Mouse (Mus musculus) liver, embryonic 16.5 days (tissue): Measurements from ENCODE around the gene Gm20696. TPM values are rescaled to one million over a fixed set of nuclear protein-coding genes. Genes with fewer than 3 reads are reported as not detected.

ENCODE experiments used
- ATAC-seq: fragments of 200-750 bp; cut with Nextera tagmentation; 2 replicates; pipeline ENCODE4 v1.8.0; 2017; ENCODE audit warnings: low read depth, mild to moderate bottlenecking, moderate number of reproducible peaks, moderate library complexity
- H3K27ac ChIP-seq: fragments of 300-500 bp; sonication (generic); 2 replicates; pipeline ENCODE4 v1.5.1; 2014; ENCODE audit warnings: mild to moderate bottlenecking, low read length
- H3K27me3 ChIP-seq: fragments of 300-500 bp; sonication (generic); 2 replicates; pipeline ENCODE4 v1.6.1; 2014; ENCODE audit warnings: low read depth, low read length, mixed read lengths; ENCODE audit not compliant: control insufficient read depth, insufficient read depth
- H3K36me3 ChIP-seq: fragments of 300-500 bp; sonication (generic); 2 replicates; pipeline ENCODE4 v1.6.1; 2014; ENCODE audit warnings: mild to moderate bottlenecking; ENCODE audit not compliant: control insufficient read depth, insufficient read depth
- H3K4me1 ChIP-seq: fragments of 300-500 bp; sonication (generic); 2 replicates; pipeline ENCODE4 v1.6.1; 2014; ENCODE audit warnings: low read depth, low read length, mixed read lengths; ENCODE audit not compliant: control insufficient read depth
- H3K4me2 ChIP-seq: fragments of 300-500 bp; sonication (generic); 2 replicates; pipeline ENCODE4 v1.6.1; 2014; ENCODE audit warnings: low read depth, low read length, mixed read lengths
- H3K4me3 ChIP-seq: fragments of 300-500 bp; sonication (generic); 2 replicates; pipeline ENCODE4 v1.5.1; 2014; ENCODE audit warnings: low read depth, mild to moderate bottlenecking, low read length
- H3K9ac ChIP-seq: fragments of 300-500 bp; sonication (generic); 2 replicates; pipeline ENCODE4 v1.6.1; 2014; ENCODE audit warnings: low read depth, low read length
- H3K9me3 ChIP-seq: fragments of 300-500 bp; sonication (generic); replicated peaks from 2 replicates; pipeline ENCODE4 v1.6.1; 2016; ENCODE audit warnings: low read length; ENCODE audit not compliant: control insufficient read depth
- WGBS: fragments of 180-500 bp; shearing (Covaris S2); extraction: QIAGEN DNeasy Blood & Tissue Kit; methylation state at CpG from one replicate; pipeline ENCODE4 v1.1.7; 2014; ENCODE audit not compliant: insufficient replicate concordance; 5-methylcytosine and 5-hydroxymethylcytosine counted together
- polyA plus RNA-seq: library from polyadenylated mRNA; unstranded; fragments of >200 nt; fragmentation: Nextera tagmentation; extraction: Ambion mirVana; gene quantifications from 2 replicates; pipeline ENCODE4 v1.2.1, GENCODE M21; 2015

Gene Gm20696
- polyA plus RNA-seq, 1 experiment from 2014 or later, result 0.35 TPM

DNA sequence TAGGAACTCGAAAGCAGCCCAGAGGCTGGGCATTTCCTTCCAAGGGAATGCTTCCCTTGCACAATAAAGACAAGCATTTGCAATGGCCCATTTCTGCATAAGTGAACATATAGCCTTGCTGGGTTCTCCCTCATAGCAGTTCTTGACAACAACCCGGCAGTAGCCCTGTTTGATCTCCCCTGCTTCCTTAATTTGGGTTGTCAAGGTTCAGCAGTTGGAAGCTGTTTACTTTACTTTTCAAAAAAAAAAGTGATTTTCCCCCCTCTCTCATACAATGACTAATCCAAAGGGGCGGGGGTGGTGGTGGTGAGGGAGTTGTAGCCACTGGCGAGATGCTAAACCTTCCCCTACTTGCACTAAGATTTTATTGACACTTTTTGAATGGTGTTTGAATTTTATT lies 147.5 kb downstream of the Gm20696 start:
- no peak for ATAC-seq
- Histone ChIP-seq H3K4me2 (no peak overlapping the region), H3K9ac (no peak overlapping the region), H3K27ac (no peak overlapping the region), H3K4me3 (no peak overlapping the region), H3K36me3 (no peaks in the 10 kb centered on the region), H3K27me3 (peaks cover 21% of the 10 kb centered on the region), H3K9me3 (no peaks in the 10 kb centered on the region), H3K4me1 (no peaks in the 10 kb centered on the region; the same call in none of the 2 replicates)
- 49% methylated on average over 4 of the region's 4 CpGs for WGBS

DNA sequence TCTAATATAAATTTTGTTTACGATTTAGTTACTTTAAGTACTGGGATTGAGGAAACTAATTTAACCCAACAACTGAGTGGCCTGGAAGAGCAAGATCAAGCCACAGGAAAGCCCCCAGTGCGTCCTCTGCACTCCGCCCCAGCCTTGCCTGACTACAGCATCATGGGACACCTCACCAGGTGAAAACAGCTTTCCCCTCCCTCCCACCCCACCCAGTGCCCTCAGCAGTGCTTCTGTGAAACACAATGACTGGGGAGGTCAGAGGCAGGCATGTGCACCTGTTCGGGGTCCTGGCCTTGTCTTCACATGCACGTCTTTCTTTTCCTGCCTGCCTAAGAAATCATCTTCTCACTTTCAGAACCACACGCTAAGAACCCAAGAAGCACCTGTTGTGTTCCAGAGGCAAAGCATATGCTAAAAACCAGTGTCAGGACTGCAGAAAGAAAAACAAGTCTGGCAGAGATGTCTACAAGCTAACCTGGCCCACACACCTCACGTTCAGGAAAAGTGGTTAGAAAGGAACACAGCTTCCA lies 150.9 kb downstream of the Gm20696 start:
- Histone ChIP-seq H3K9me3 (no peaks in the 10 kb centered on the region), H3K4me1 (no peaks in the 10 kb centered on the region; the same call in 1 of the 2 replicates), H3K4me3 (no peak overlapping the region), H3K4me2 (no peak overlapping the region), H3K27ac (no peak overlapping the region), H3K36me3 (no peaks in the 10 kb centered on the region), H3K9ac (no peak overlapping the region), H3K27me3 (peaks cover 10% of the 10 kb centered on the region)
- WGBS, result 69% methylated on average over 7 of the region's 7 CpGs
- no peak for ATAC-seq

DNA sequence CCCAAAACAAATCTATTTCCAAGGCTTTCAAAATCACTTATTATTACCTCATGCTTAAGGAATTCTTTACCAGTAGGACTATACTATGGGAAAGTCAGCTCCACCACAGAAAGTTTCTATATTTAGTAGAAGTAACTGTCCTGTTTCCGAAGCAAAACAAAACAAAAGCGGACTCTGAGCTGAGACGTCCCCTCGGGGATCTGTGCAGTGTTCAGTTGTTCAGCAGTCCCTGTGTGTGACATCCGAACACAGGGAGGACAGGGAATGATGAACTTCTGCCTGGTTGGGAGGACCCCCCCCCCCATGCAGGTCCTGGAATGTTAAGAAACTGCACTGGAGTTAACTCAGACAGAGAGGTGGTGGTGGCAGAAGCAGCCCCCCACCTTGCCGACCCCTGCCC lies 154.7 kb downstream of the Gm20696 start:
- no peak overlapping the region for H3K4me3 ChIP-seq
- H3K36me3 ChIP-seq, result no peaks in the 10 kb centered on the region
- H3K4me1 ChIP-seq, result no peaks in the 10 kb centered on the region; the same call in 1 of the 2 replicates
- no peak for ATAC-seq
- H3K9ac ChIP-seq, result no peak overlapping the region
- H3K27me3 ChIP-seq, result no peaks in the 10 kb centered on the region
- 62% methylated on average over 6 of the region's 6 CpGs for WGBS
- H3K4me2 ChIP-seq, result no peak overlapping the region
- H3K9me3 ChIP-seq, result no peaks in the 10 kb centered on the region
- no peak overlapping the region for H3K27ac ChIP-seq

DNA sequence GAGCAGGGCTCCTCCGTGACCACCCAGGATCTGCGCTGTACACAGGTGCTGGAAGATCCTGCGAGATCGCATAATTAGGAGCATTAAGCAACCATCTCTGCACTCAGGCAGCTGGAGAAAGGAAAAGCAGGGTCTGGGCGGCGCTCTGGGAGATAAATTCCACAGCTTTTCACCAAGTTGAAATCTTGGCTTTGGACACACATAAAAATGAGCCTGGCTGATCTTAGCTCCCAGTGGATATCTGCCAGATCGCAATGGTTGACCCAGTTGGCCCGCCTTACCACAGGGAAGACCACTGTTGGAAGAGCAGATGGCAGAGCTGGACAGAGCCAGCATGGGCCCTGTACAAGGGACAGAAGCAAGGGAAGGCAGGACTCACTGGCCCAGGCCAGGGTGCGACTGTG lies 157.4 kb downstream of the Gm20696 start:
- H3K4me1 ChIP-seq, result no peaks in the 10 kb centered on the region; the same call in 1 of the 2 replicates
- H3K4me2 ChIP-seq, result no peak overlapping the region
- no peaks in the 10 kb centered on the region for H3K27me3 ChIP-seq
- no peak overlapping the region for H3K9ac ChIP-seq
- H3K27ac ChIP-seq, result no peak overlapping the region
- no peaks in the 10 kb centered on the region for H3K9me3 ChIP-seq
- no peaks in the 10 kb centered on the region for H3K36me3 ChIP-seq
- 80% methylated on average over 9 of the region's 9 CpGs for WGBS
- ATAC-seq, result no peak
- H3K4me3 ChIP-seq, result no peak overlapping the region

DNA sequence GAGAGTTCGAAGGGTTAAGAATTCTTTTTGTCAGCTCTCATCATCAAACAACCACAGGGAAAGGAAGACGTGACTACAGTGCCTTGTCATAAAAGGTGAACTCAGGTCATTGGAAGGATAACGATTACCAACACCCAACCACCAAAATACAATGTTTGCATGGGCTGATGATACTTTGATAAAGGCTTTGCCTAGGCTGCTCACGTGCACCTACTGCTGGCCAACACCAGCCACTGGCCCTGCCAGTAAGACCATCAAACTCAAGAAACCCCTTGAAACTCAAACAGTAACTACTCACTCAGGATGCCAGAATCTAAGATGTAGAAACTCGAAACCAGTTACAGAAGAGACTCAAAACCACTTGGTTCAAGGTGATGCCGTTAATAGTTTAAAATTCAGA lies 159.8 kb downstream of the Gm20696 start:
- no peak for ATAC-seq
- Histone ChIP-seq H3K4me2 (no peak overlapping the region), H3K4me3 (no peak overlapping the region), H3K4me1 (peaks cover 13% of the 10 kb centered on the region), H3K27me3 (no peaks in the 10 kb centered on the region), H3K36me3 (no peaks in the 10 kb centered on the region), H3K27ac (no peak overlapping the region), H3K9me3 (no peaks in the 10 kb centered on the region), H3K9ac (no peak overlapping the region)
- 64% methylated on average over 6 of the region's 6 CpGs for WGBS

DNA sequence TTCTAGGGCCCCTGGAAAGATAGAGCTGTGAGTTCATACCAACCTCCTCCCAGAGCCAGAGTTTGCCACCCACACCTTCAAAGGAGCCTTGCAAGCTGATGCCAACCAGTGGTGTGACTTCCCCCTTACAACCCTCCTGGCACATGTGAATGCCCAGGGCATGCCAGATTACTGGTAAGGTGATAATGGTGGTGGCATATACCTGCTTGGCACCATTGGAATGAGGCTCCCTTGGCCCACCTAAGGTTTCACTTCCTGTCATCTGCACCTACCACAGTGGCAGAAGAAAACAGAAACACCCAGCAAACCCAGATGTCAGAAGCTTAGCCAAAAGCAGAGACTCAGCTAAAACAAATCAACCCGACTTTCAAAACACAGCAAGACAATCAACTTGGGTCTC lies 162.9 kb downstream of the Gm20696 start:
- 62% methylated on average over 1 of the region's 1 CpGs for WGBS
- Histone ChIP-seq H3K4me2 (no peak overlapping the region), H3K27me3 (no peaks in the 10 kb centered on the region), H3K27ac (no peak overlapping the region), H3K4me3 (no peak overlapping the region), H3K36me3 (no peaks in the 10 kb centered on the region), H3K9ac (no peak overlapping the region), H3K9me3 (no peaks in the 10 kb centered on the region), H3K4me1 (peaks cover 16% of the 10 kb centered on the region)
- ATAC-seq, result no peak

DNA sequence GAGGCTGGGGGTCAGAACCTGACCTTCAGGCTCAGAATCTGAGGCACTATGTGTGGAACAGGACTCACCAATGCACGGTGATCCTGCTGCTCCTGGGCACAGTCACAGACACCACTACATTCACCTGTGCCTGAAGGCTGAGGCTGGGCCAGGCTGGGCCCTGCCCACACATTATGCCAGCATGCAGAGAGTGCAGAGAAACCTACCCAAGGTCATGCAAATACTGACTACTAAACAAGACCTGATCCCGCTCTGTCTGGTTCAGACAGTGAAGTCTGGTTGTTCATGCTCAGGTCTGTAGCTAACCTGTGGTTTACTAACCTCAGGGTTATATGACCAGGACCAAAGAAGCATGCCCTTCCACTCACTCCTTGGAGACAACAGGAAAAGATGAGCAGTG lies 163.9 kb downstream of the Gm20696 start:
- no peak overlapping the region for H3K4me2 ChIP-seq
- H3K9me3 ChIP-seq, result no peaks in the 10 kb centered on the region
- no peak overlapping the region for H3K4me3 ChIP-seq
- no peaks in the 10 kb centered on the region for H3K27me3 ChIP-seq
- WGBS, result 54% methylated on average over 2 of the region's 2 CpGs
- H3K9ac ChIP-seq, result no peak overlapping the region
- no peak for ATAC-seq
- H3K27ac ChIP-seq, result peak overlapping the region; percentile 17; the same call in 1 of the 2 replicates
- peaks cover 18% of the 10 kb centered on the region for H3K4me1 ChIP-seq
- H3K36me3 ChIP-seq, result no peaks in the 10 kb centered on the region

DNA sequence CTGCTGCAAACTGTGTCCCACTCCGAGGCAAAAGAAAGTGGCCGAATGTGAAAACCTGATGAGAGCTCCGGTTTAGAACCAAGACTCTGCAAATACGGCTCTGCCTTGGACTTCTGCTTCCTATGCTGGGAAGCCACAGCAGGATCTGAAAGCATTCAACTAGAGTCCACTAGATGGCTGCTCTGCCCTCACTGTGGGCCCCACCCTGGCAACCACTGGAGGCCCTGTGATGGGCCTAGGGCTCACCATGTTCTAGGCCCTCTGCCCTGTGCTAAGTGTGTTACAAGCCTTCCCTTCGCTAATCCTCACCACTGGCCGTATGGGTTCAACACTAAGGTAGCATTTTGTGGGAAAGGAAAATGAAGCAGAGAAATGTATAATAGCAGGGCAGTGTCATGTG lies 164.3 kb downstream of the Gm20696 start:
- peaks cover 18% of the 10 kb centered on the region for H3K4me1 ChIP-seq
- WGBS, result 73% methylated on average over 6 of the region's 6 CpGs
- no peaks in the 10 kb centered on the region for H3K9me3 ChIP-seq
- peak overlapping the region; percentile 17; the same call in 1 of the 2 replicates for H3K27ac ChIP-seq
- no peak overlapping the region for H3K4me2 ChIP-seq
- H3K4me3 ChIP-seq, result no peak overlapping the region
- no peaks in the 10 kb centered on the region for H3K27me3 ChIP-seq
- no peaks in the 10 kb centered on the region for H3K36me3 ChIP-seq
- no peak overlapping the region for H3K9ac ChIP-seq
- no peak for ATAC-seq

DNA sequence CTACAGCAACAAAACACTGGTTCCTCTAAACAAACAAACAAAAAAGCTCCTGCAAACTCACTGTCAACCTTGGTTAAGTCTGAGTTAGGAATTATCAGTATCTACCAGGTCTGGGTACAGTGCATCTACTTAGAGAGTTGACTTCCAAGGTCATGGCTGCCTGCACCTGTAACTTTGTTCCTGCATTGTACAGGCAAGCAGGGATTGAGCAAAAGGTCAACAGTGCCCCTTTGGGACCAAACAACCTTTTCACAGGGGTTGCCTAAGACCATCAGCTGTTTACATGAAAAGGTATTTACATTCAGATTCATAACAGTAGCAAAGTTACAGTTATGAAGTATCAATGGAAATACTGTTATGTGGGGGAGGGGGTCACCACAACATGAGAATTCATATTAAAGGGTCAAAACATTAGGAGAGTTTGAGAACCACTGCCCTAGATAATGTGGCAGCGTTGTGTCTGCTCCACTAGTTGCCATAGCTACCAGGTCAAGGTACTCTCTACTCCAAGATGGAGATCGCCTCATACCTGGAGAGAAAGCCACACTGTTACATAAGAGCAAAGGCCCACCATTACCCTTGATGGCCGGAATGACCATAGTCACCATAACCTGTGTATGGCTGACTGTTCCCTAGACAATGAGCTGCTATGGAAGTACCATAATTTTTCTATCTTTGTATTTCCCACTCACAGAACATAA lies 165.9 kb downstream of the Gm20696 start:
- no peak overlapping the region for H3K4me3 ChIP-seq
- no peak overlapping the region; the same call in 1 of the 2 replicates for H3K27ac ChIP-seq
- no peak overlapping the region for H3K4me2 ChIP-seq
- peak; percentile 83 for ATAC-seq
- no peak overlapping the region for H3K9ac ChIP-seq
- 67% methylated on average over 3 of the region's 3 CpGs for WGBS
- H3K4me1 ChIP-seq, result peaks cover 18% of the 10 kb centered on the region
- H3K27me3 ChIP-seq, result no peaks in the 10 kb centered on the region
- no peaks in the 10 kb centered on the region for H3K36me3 ChIP-seq
- no peaks in the 10 kb centered on the region for H3K9me3 ChIP-seq
